Mouse (Mus musculus): ENCODE measurements around the gene Olfr1448.
"Not testable (repeated sequence)": the region's sequence is repeated elsewhere in the genome, so short reads cannot be mapped to it uniquely, and the experiment has no call there.

Olfr1448 gene

GRCm38 (mm10) chr19:12924319-12924718 lies at the start of gene Olfr1448:
Gene Olfr1448 (minus strand): TSS chr19:12924419.
- CTCF ChIA-PET, result no interaction called here

GRCm38 (mm10) chr19:12970082-12970481 lies 45.9 kb upstream of the Olfr1448 start:
- CTCF ChIA-PET, result not testable (repeated sequence)

DNA sequence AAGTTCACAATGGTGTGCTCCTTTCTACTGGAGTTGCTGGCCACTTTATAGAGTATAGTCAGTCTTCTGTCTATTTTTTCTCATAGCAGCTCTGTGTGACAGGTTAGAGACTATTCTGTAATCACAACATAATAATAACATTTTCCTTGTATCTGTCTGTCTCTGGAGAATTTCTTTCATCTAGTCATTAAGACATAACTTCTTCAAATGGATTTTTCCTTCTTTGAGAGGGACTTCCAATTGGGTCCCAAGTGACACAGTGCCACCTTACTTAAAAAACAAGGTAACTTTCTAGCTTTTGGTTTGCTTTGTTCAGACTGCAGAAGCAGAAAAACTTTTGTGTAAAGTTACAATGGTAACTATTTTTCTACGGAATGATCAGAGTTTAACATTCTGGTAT lies 25.7 kb upstream of the Olfr1448 start, which contains the start of gene Olfr1450:
Gene Olfr1450 (plus strand): TSS at position 301 of the 400 bp plus-strand sequence.
- CTCF ChIA-PET, result no interaction called here

DNA sequence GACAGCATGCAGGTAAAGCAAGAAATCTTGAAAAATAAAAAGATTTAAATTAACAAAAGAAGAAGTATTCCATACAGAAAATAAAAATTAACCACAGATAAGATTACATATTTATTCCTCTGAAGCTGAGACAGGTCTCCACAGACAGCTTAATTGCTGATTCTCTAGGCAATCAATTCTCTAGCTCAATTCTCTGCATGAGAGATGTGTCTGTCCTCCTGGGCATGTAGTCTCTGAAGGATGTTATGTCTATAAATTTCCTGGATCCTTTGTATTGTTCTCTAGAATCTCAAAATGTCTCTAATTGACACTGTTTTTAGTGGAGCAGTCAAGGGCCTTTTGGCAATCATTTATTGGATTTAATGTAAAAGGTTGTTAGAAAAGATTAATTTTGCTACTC lies 6.3 kb upstream of the Olfr1448 start, which contains the start of gene Olfr1449:
Gene Olfr1449 (plus strand): TSS at position 301 of the 400 bp plus-strand sequence.
- CTCF ChIA-PET, result no interaction called here

DNA sequence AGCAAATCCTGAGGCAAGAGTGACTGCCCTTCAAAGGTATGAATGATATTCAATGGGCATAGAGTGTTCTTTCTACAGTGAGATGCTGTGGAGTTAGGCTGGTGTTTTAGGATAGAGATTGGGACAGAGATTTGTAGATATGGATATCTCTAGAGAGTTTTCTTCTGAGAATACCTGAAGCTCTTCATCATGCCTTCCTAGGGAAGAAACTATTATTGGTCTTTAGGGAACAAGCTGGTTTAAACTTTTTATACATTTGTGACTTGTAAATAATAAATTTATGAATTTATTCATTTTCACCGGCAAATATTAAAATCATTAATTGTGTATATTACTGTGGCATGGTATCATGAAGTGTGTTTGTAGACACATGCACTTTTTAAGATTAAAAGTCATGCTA lies 20.6 kb downstream of the Olfr1448 start, which contains the start of gene Olfr1447:
Gene Olfr1447 (minus strand): TSS at position 101 of the 400 bp plus-strand sequence.
- CTCF ChIA-PET, result no interaction called here

GRCm38 (mm10) chr19:12893424-12893823 lies 30.8 kb downstream of the Olfr1448 start, which contains the start of gene Olfr1446:
Gene Olfr1446 (minus strand): TSS chr19:12893524.
- CTCF ChIA-PET, result no interaction called here

DNA sequence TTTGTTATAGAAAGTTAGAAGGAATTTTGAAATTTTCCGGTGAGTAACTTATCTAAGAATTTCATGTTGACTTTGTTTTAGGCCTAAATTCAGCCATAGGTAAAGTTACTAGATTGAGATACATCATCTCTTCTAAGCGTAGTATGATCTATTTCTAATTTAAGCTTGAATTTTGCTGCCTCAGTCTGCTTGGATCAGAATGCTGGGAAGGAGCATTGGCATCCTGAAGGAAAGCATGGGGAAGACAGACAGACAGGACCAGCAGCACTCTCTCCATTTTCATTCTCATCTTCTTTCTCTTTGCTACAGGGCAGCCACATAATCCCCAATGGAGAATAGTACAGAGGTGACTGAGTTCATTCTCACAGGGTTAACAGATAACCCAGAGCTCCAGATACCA lies 40.7 kb downstream of the Olfr1448 start, which contains the start of gene Olfr1445:
Gene Olfr1445 (plus strand): TSS at position 301 of the 400 bp plus-strand sequence.
- CTCF ChIA-PET, result no interaction called here
